Mouse (Mus musculus) brown adipose tissue, adult 24 weeks (tissue): ENCODE data around the gene Nrxn1. TPM values are rescaled to one million over a fixed set of nuclear protein-coding genes. Genes with fewer than 3 reads are reported as not detected.

ENCODE experiments used
- H3K27ac ChIP-seq: fragments of 200-500 bp; replicated peaks from 2 replicates; pipeline ENCODE4 v1.5.1; 2012; ENCODE audit warnings: low read depth, mild to moderate bottlenecking, low read length
- H3K4me1 ChIP-seq: fragments of 200-500 bp; 2 replicates; pipeline ENCODE4 v1.6.1; 2012; ENCODE audit warnings: low read length, mixed read lengths; ENCODE audit not compliant: control insufficient read depth, insufficient read depth, insufficient read length
- H3K4me3 ChIP-seq: fragments of 200-500 bp; 2 replicates; pipeline ENCODE4 v1.5.1; 2012; ENCODE audit warnings: low read depth, mild to moderate bottlenecking, low read length, moderate library complexity; ENCODE audit not compliant: insufficient read depth
- polyA plus RNA-seq: library from polyadenylated mRNA; stranded (reverse); fragments of >200 nt; gene quantifications from 2 replicates; pipeline ENCODE4 v1.2.4, GENCODE M21; 2012; ENCODE audit not compliant: missing spikeins, insufficient read depth, insufficient read length

The Nrxn1 gene
- polyA plus RNA-seq = 0.67 TPM in 1 of 2 replicates, not detected in the other

DNA sequence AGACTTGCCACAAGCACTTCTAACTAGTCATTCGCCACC lies at the start of gene Nrxn1:
Nrxn1 (minus strand) TSS at position 30 of the 39 bp plus-strand sequence.
- no peaks in the 10 kb centered on the region for H3K4me1 ChIP-seq
- no peak within 1 kb of the TSS for H3K4me3 ChIP-seq
- no peak within 1 kb of the TSS for H3K27ac ChIP-seq

GRCm38 (mm10) chr17:91136859-91137258 lies 44.0 kb upstream of the Nrxn1 start:
- Histone ChIP-seq H3K27ac (no peak overlapping the region), H3K4me1 (no peaks in the 10 kb centered on the region), H3K4me3 (no peak overlapping the region)

DNA sequence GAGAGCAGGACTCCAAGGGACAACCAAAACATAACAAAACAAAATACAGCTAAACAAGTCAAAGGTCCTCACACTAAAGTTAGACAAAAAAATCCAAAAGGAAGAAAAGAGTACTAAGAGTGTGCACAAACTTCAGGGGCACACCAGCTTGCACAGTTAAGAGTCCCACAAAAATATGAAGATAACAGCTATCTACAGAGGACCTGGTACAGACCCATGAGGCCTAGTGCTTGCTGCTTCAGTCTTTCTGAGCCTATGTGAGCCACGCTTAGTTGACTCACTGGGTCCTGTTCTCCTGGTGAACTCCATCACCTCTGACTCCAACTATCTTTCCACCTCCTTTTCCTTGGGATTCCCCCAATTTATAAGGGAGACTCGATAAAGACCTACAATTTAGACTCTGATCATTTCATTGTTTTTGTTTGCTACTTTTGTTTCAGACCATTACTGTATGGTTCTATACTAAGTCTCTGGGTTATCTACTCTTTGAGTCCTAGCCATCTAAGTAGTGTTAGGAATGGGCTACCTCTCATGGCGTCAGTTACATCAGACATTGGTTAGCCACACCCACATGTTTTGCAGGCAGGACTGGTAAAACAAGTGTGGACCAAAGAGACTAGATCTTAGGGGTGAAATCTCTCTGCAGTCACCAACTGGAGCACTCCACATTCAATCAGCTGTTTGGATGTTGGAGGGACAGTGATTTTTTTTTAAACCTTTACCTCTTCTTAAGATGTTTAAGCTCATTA lies 20.2 kb upstream of the Nrxn1 start:
- Histone ChIP-seq H3K4me1 (no peaks in the 10 kb centered on the region), H3K4me3 (no peak overlapping the region), H3K27ac (no peak overlapping the region)

DNA sequence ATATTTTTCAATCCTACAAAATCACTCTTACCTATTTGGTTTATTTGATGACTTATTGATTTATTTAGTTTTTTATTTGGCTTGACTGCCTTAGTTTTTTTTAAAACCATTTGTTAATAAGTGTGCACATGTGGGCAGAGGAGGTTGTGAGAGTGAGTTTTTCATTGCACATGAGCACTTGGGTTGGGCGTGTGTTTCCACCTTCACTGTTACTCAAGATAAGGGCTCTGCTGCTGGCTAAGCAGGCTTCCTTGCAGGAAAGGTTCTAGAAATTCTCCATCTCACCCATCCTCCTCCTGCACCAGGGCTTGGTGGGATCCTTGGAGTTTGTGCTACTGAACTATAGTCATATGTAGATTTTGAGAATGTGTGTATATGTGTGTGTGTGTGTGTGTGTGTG lies 19.2 kb upstream of the Nrxn1 start:
- H3K27ac ChIP-seq = no peak overlapping the region
- H3K4me1 ChIP-seq = no peaks in the 10 kb centered on the region
- no peak overlapping the region for H3K4me3 ChIP-seq

GRCm38 (mm10) chr17:91093081-91093875 lies 407 bp upstream of the Nrxn1 start:
- Histone ChIP-seq H3K4me3 (no peak overlapping the region), H3K27ac (no peak overlapping the region)

GRCm38 (mm10) chr17:91092421-91093041 lies 340 bp downstream of the Nrxn1 start:
- Histone ChIP-seq H3K27ac (no peak overlapping the region), H3K4me1 (no peaks in the 10 kb centered on the region), H3K4me3 (no peak overlapping the region)

More at GRCm38 (mm10) chr17:91093081-91093875, 407 bp upstream of the Nrxn1 start:
- no peaks in the 10 kb centered on the region for H3K4me1 ChIP-seq

DNA sequence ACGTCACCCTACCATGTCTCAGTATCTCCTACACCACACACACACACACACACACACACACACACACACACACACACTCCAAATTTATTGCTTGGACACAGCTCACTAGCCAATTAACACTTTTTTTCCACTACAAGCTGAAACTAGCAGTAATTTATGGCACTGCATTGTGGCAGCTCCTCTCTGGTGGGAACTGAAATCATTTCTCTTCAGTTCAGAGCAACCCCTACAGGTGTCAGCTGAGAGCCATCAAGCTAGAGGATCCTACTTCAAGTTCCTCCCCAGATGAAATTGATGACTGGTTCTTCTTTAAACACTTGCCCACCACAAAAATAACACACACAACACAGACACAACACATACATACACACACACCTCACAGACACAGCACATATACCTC lies 2.2 kb downstream of the Nrxn1 start:
- H3K4me3 ChIP-seq = no peak overlapping the region
- no peak overlapping the region for H3K27ac ChIP-seq
- H3K4me1 ChIP-seq = no peaks in the 10 kb centered on the region

DNA sequence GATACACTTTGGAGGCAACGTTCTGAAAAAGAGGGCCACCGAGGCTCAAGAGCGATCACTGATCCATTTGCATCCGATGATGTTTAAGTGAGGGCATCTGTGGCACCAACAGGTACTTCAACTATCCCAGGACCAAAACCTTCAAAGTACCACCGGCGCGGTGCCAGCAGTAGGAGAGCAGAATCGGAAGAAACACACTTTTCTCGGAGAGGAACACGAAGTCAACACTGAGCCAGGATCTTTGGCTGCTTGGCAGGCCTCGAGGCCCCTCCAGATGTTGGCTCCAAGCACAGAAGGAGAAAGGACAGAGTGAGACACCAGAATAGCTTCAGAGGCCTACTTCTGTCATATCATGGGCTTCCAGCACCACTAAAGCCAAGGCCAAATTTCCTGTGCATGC lies 3.9 kb downstream of the Nrxn1 start:
- Histone ChIP-seq H3K4me3 (no peak overlapping the region), H3K27ac (no peak overlapping the region), H3K4me1 (no peaks in the 10 kb centered on the region)

GRCm38 (mm10) chr17:91088037-91088715 lies 4.7 kb downstream of the Nrxn1 start:
- Histone ChIP-seq H3K4me1 (no peaks in the 10 kb centered on the region), H3K27ac (no peak overlapping the region), H3K4me3 (no peak overlapping the region)

DNA sequence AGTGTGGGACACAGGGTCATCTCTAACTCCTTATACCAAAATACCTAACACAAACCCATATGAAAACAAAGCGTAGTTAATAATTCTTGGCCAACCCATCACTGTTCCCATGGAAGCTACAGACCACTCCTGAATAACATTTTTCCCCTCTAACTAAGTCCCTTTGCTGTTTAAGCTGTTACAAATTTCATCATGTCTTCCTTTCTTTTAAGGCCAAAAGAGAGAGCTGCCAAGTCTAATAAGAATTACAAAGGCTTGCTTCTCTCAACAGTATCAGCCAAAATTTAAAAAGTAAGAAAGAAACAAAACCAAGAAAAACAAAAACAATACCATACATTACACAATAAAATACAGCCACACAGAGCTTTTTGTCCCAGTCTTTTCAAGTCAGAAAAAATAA lies 6.5 kb downstream of the Nrxn1 start:
- no peaks in the 10 kb centered on the region for H3K4me1 ChIP-seq
- no peak overlapping the region for H3K27ac ChIP-seq
- no peak overlapping the region for H3K4me3 ChIP-seq

DNA sequence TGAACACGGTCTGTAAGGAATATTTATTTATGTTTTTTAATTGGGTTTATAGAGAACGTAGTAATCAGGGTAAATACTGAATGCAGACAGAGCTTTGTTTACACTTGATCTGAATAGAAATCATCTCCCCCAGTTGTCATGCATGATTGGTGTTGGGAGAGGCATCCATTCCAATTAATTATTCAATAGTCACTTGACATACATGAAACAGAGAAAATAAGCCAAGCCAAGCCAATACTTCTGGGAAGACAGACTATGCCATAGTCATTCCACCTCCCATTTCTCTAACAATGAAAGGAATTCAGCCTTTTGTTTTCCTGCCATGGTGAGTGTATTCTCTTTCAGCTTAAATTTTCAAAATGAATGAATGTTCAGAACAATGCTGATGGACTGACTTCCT lies 7.5 kb downstream of the Nrxn1 start:
- Histone ChIP-seq H3K27ac (no peak overlapping the region), H3K4me1 (no peaks in the 10 kb centered on the region), H3K4me3 (no peak overlapping the region)

- H3K4me3 ChIP-seq = no peak overlapping the region
Observed at GRCm38 (mm10) chr17:91079096-91079495, 13.8 kb downstream of the Nrxn1 start.

GRCm38 (mm10) chr17:91074780-91075179 lies 18.1 kb downstream of the Nrxn1 start:
- no peak overlapping the region for H3K27ac ChIP-seq
- H3K4me3 ChIP-seq = no peak overlapping the region
- no peaks in the 10 kb centered on the region for H3K4me1 ChIP-seq

More at GRCm38 (mm10) chr17:91079096-91079495, 13.8 kb downstream of the Nrxn1 start:
- no peaks in the 10 kb centered on the region for H3K4me1 ChIP-seq
- H3K27ac ChIP-seq = no peak overlapping the region

- H3K4me3 ChIP-seq = no peak overlapping the region
- H3K27ac ChIP-seq = no peak overlapping the region
- no peaks in the 10 kb centered on the region for H3K4me1 ChIP-seq
Observed at GRCm38 (mm10) chr17:91033466-91033865, 59.4 kb downstream of the Nrxn1 start.

GRCm38 (mm10) chr17:91025061-91025623 lies 67.7 kb downstream of the Nrxn1 start:
- Histone ChIP-seq H3K27ac (no peak overlapping the region), H3K4me3 (no peak overlapping the region), H3K4me1 (no peaks in the 10 kb centered on the region)
